Mouse (Mus musculus) liver (tissue): ENCODE data around the gene Ift52.

Source experiments
- DNase-seq: peaks from one replicate; pipeline ENCODE4 v3.0.0-alpha.2; 2020; ENCODE audit warnings: mixed read lengths

The Ift52 gene

DNA sequence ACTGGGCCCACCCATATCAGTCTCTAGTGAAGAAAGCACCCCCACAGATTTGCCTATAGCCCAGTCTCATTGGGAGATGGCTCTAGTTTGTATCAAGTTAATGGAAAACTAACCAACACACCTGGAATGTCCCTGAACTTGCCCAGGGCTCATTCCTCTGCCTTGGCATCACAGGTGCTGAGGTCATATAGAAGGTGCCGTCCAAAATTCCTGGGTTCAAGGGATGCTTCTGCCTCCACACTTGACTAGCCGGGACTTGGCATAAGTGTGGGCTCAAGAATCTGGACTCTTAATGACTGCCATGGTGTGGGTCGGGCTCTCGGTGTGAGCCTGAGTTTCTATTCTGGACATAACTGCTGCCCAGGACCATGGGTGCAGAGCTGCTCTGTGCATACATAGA, 61.9 kb downstream of the Ift52 start:
- DNase-seq, result no peak

DNA sequence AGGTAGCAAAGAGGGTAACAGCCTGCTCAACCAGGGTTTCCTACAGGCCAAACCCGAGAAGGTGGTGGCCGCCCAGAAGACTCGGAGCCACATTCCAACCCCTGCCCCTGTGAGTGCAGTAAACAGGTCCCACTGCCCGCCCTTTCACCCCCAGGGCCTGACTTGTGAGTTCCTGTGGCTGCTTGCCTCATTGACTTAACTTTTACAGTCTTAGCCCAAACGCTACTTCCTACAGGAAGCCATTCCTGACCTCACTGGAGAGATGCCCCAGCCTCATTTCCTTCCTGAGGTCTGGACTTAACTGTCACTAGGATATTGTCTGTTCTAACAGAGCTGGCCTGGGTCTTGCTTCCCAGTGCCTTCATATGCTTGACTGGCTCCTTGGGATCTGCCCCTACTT, 65.4 kb downstream of the Ift52 start:
- DNase-seq, result peak; percentile 19

DNA sequence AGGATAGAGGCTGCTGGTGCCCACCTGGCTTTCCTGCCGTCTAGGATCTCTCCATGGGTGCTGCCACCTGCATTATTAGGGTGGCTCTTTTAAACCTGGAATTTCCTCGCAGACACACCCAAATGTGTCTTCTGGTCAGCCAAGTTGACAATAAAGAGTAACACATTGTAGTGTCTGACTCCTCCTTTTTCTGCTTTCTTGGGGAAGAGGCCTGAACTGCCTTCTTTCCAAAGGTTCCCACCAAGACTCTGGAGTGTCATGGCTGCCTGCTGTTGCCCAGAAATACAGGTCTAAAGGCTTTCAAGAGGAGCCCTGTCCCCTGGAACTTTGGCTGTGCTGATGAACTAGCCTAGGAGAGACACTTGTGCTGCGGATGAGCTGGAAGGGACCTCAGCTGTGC, 67.4 kb downstream of the Ift52 start:
- no peak for DNase-seq

DNA sequence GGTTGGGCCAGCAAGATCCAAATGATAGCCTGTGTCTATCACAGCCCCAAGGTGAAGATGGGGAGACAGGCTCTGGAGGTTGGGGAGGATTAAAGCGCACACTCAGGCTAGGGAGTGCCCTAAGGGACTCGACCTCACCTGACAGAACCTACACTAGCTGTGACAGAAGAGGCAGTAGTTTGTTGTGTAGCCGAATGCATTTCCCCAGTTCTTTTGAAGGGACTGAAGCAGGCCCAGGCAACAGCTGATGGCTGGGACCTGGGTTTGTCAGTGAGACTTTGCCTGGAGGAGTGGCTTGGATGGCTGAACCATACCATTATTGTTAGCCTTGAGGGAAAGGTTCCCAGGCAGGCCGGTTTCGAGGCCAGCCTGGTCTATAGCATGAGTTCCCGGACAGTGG, 67.9 kb downstream of the Ift52 start:
- no peak for DNase-seq

DNA sequence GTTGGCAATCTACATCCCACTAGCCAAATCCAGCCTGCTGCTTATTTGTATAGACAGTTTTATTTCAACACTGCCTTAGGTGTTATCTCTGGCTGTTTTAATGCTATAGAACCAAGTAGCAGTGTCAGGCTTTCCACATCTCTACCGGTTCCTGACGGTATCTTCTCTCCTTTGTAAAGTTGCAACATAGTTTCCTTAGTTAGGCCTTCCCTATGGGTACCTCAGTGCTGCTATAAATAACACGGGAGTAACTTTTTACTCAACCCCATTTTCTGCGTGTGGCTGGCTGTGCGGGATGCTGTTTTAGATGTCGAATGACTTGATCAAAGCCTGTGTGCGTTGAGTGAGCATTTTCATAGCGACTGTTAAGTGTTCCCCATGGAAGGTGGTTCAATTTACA, 69.4 kb downstream of the Ift52 start:
- DNase-seq, result no peak

DNA sequence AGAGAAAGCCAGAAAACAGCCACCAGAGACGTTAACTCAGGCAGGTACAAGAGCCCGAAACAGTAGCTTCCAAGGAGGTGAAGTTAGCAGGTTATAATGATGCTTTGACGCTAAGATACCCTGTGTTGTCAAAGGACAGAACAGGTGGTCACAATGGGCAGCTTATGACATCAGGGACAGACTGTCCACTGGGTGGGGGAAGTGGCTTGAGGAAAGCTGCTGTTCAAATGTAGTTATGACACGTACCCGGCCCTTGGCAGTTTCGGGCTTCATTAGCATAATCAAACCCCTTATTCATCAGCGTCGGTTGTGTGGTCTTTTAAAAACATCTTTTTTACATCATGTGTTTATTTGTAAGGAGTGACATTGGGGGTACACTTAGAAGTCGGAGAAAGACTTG, 70.6 kb downstream of the Ift52 start, which contains the start of gene Gtsf1l:
Gene Gtsf1l (minus strand): TSS at position 128 of the 400 bp plus-strand sequence.
- DNase-seq, result no peak

DNA sequence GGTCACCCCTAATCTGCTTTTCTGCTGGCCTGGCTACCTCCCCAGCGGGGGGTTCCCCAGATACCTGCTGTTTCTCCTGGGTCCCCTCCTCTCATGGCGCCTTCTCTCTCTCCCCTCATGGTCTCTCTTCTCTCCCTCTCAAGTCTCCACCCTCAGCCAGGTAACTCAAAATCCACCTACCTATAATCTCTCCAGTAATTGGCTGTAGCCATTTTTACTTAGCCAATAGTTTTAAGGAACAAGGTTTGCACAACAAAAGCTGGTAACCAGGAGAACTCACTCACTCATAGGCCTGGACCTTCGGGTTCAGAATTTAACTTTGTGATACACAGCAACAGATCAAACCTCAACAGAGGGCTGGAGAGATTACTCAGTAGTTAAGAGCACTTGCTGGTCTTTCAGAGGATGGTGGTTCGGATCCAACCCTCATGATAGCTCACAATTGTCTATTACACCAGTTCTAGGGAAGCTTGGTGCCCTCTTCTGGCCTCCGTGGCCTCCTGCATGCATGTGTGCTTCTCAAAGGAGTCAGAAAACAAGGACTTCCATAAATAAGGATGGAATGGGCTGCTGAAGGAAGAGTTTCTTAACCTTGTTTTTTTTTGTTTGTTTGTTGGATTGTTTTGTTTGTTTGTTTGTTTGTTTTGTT, 72.4 kb downstream of the Ift52 start:
- peak; percentile 34 for DNase-seq

DNA sequence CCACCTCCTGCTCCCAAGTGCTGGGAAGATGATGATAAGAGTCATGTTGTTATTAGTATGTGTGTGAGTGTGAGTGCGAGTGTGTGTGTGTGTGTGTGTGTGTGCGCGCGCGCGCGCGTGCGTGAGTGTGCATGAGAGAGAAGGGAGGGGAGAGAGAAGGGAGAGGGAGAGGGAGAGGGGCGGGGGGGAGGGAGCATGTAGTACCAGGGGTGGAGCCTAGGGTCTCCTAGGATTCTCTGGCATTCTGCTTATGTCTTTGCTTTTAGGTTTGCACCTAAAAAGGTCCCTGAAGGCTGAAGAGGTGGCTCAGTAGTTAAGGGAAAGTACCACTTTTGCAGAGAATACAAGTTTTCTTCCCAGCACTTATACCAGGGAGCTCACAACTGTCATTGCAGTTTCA, 77.8 kb downstream of the Ift52 start:
- no peak for DNase-seq
